Mouse (Mus musculus): ENCODE results near the gene Tiam1. TPM values are rescaled to one million over a fixed set of nuclear protein-coding genes. Genes with fewer than 3 reads are reported as not detected.
A peak's percentile ranks its signal among the peaks of the same experiment; 100 is the strongest.
"Not testable (repeated sequence)": the region's sequence is repeated elsewhere in the genome, so short reads cannot be mapped to it uniquely, and the experiment has no call there.

Gene Tiam1
- polyA plus RNA-seq, 2 experiments: 1.6 to 4.2 TPM

- Histone ChIP-seq H3K9me3 (ENCODE audit: control insufficient read depth, low read length) (no peaks in the 10 kb centered on the region), H3K9ac (replicated peaks) (no peak overlapping the region)
- no peak for ATAC-seq (ENCODE audit: insufficient read depth)
These were observed 70.1 kb downstream of the Tiam1 start for GRCm38 (mm10) chr16:90073510-90073909.

GRCm38 (mm10) chr16:90072651-90073050 lies 70.9 kb downstream of the Tiam1 start:
- ATAC-seq (ENCODE audit: insufficient read depth) (0 out of 2 replicates have a peak, but pooled peaks have one; percentile 8), DNase-seq (ENCODE audit: low read depth in 3 of 3, low spot score in 3 of 3) (peak; percentile 38 to 44 (median 42))
- H3K27me3 ChIP-seq (ENCODE audit: control insufficient read depth, insufficient read depth, low read length): no peaks in the 10 kb centered on the region
- no peak overlapping the region for H3K4me3 ChIP-seq (ENCODE audit: insufficient read depth in 1 of 2, low read depth in 2 of 2, low read length in 2 of 2)
- no peaks in the 10 kb centered on the region for H3K9me3 ChIP-seq (ENCODE audit: control insufficient read depth, low read length)
- TF ChIP-seq CTCF (IDR thresholded peaks at IDR 0.05; ENCODE audit: low read depth) (no peak), EP300 (IDR thresholded peaks at IDR 0.05; ENCODE audit: low read depth) (no peak)
- H3K27ac ChIP-seq: no peak overlapping the region
- peaks cover 0 to 16% of the 10 kb centered on the region in 2 experiments; a peak in 2 of 4 replicates for H3K4me1 ChIP-seq (replicated peaks; ENCODE audit: control insufficient read depth in 2 of 2, insufficient read depth in 2 of 2, low read length in 1 of 2)
- no peaks in the 10 kb centered on the region for H3K36me3 ChIP-seq (replicated peaks; ENCODE audit: control insufficient read depth, insufficient read depth, low read depth)
- H3K4me2 ChIP-seq (ENCODE audit: low read depth): peak overlapping the region; percentile 38
- H3K9ac ChIP-seq (replicated peaks): no peak overlapping the region
- 6% methylated on average over 15 of the region's 15 CpGs for WGBS (ENCODE audit: insufficient replicate concordance)

More at GRCm38 (mm10) chr16:90073510-90073909, 70.1 kb downstream of the Tiam1 start:
- Histone ChIP-seq H3K4me2 (ENCODE audit: low read depth) (peak overlapping the region; percentile 38), H3K27me3 (ENCODE audit: control insufficient read depth, insufficient read depth, low read length) (no peaks in the 10 kb centered on the region), H3K27ac (no peak overlapping the region), H3K36me3 (replicated peaks; ENCODE audit: control insufficient read depth, insufficient read depth, low read depth) (no peaks in the 10 kb centered on the region), H3K4me1 (replicated peaks; ENCODE audit: control insufficient read depth in 2 of 2, insufficient read depth in 2 of 2, low read length in 1 of 2) (peaks cover 0 to 16% of the 10 kb centered on the region in 2 experiments; a peak in 2 of 4 replicates), H3K4me3 (ENCODE audit: insufficient read depth in 1 of 2, low read depth in 2 of 2, low read length in 2 of 2) (no peak overlapping the region)
- DNase-seq (ENCODE audit: low read depth in 3 of 3, low spot score in 3 of 3): no peak
- WGBS (ENCODE audit: insufficient replicate concordance): 59% methylated on average over 7 of the region's 7 CpGs
- no peak for TF ChIP-seq EP300 (IDR thresholded peaks at IDR 0.05; ENCODE audit: low read depth)
- TF ChIP-seq CTCF (IDR thresholded peaks at IDR 0.05; ENCODE audit: low read depth): no peak

GRCm38 (mm10) chr16:90071125-90071524 lies 72.4 kb downstream of the Tiam1 start:
- H3K9ac ChIP-seq (replicated peaks); H3K27me3 ChIP-seq (ENCODE audit: control insufficient read depth, insufficient read depth, low read length); H3K27ac ChIP-seq; H3K4me2 ChIP-seq (ENCODE audit: low read depth); H3K4me3 ChIP-seq (ENCODE audit: insufficient read depth in 1 of 2, low read depth in 2 of 2, low read length in 2 of 2); H3K36me3 ChIP-seq (replicated peaks; ENCODE audit: control insufficient read depth, insufficient read depth, low read depth); H3K9me3 ChIP-seq (ENCODE audit: control insufficient read depth, low read length); DNase-seq (ENCODE audit: low read depth in 3 of 3, low spot score in 3 of 3): not testable (repeated sequence)
- peaks cover 0 to 16% of the 10 kb centered on the region in 2 experiments; a peak in 2 of 4 replicates for H3K4me1 ChIP-seq (replicated peaks; ENCODE audit: control insufficient read depth in 2 of 2, insufficient read depth in 2 of 2, low read length in 1 of 2)
- ATAC-seq (ENCODE audit: insufficient read depth): peak; percentile 53; the same call in 1 of the 2 replicates

GRCm38 (mm10) chr16:90070104-90070503 lies 73.5 kb downstream of the Tiam1 start:
- peaks cover 0 to 16% of the 10 kb centered on the region in 2 experiments; a peak in 2 of 4 replicates for H3K4me1 ChIP-seq (replicated peaks; ENCODE audit: control insufficient read depth in 2 of 2, insufficient read depth in 2 of 2, low read length in 1 of 2)
- no peak overlapping the region for H3K27ac ChIP-seq
- H3K27me3 ChIP-seq (ENCODE audit: control insufficient read depth, insufficient read depth, low read length): no peaks in the 10 kb centered on the region
- 79% methylated on average over 11 of the region's 11 CpGs for WGBS (ENCODE audit: insufficient replicate concordance)
- ATAC-seq (ENCODE audit: insufficient read depth): no peak
- H3K36me3 ChIP-seq (replicated peaks; ENCODE audit: control insufficient read depth, insufficient read depth, low read depth): no peaks in the 10 kb centered on the region
- no peaks in the 10 kb centered on the region for H3K9me3 ChIP-seq (ENCODE audit: control insufficient read depth, low read length)
- H3K4me3 ChIP-seq (ENCODE audit: insufficient read depth in 1 of 2, low read depth in 2 of 2, low read length in 2 of 2): no peak overlapping the region
- H3K9ac ChIP-seq (replicated peaks): no peak overlapping the region
- DNase-seq (ENCODE audit: low read depth in 3 of 3, low spot score in 3 of 3): no peak
- H3K4me2 ChIP-seq (ENCODE audit: low read depth): no peak overlapping the region
- TF ChIP-seq EP300 (IDR thresholded peaks at IDR 0.05; ENCODE audit: low read depth): no peak
- no peak for TF ChIP-seq CTCF (IDR thresholded peaks at IDR 0.05; ENCODE audit: low read depth)

GRCm38 (mm10) chr16:90069197-90069596 lies 74.4 kb downstream of the Tiam1 start:
- H3K36me3 ChIP-seq (replicated peaks; ENCODE audit: control insufficient read depth, insufficient read depth, low read depth): no peaks in the 10 kb centered on the region
- 64% methylated on average over 8 of the region's 8 CpGs for WGBS (ENCODE audit: insufficient replicate concordance)
- DNase-seq (ENCODE audit: low read depth in 3 of 3, low spot score in 3 of 3): no peak
- peaks cover 0 to 16% of the 10 kb centered on the region in 2 experiments; a peak in 2 of 4 replicates for H3K4me1 ChIP-seq (replicated peaks; ENCODE audit: control insufficient read depth in 2 of 2, insufficient read depth in 2 of 2, low read length in 1 of 2)
- H3K4me2 ChIP-seq (ENCODE audit: low read depth): no peak overlapping the region
- H3K4me3 ChIP-seq (ENCODE audit: insufficient read depth in 1 of 2, low read depth in 2 of 2, low read length in 2 of 2): no peak overlapping the region
- TF ChIP-seq CTCF (IDR thresholded peaks at IDR 0.05; ENCODE audit: low read depth) (no peak), EP300 (IDR thresholded peaks at IDR 0.05; ENCODE audit: low read depth) (no peak)
- H3K27ac ChIP-seq: no peak overlapping the region
- H3K27me3 ChIP-seq (ENCODE audit: control insufficient read depth, insufficient read depth, low read length): no peaks in the 10 kb centered on the region
- no peak overlapping the region for H3K9ac ChIP-seq (replicated peaks)
- ATAC-seq (ENCODE audit: insufficient read depth): no peak
- no peaks in the 10 kb centered on the region for H3K9me3 ChIP-seq (ENCODE audit: control insufficient read depth, low read length)

All from liver, embryonic 14.5 days (tissue).